Mouse (Mus musculus) stomach, postnatal 0 days (tissue): ENCODE results near the gene Fmnl1. TPM values are rescaled to one million over a fixed set of nuclear protein-coding genes. Genes with fewer than 3 reads are reported as not detected.
A peak's percentile ranks its signal among the peaks of the same experiment; 100 is the strongest.

ENCODE experiments used
- ATAC-seq: fragments of 200-750 bp; cut with Nextera tagmentation; 2 replicates; pipeline ENCODE4 v1.8.0; 2017; ENCODE audit not compliant: low FRiP score, low TSS enrichment
- DNase-seq: peaks from one replicate; pipeline ENCODE4 v3.0.0-alpha.2; 2016; ENCODE audit warnings: low spot score
- H3K27ac ChIP-seq: fragments of 300-500 bp; sonication (generic); replicated peaks from 2 replicates; pipeline ENCODE4 v1.5.1; 2014; ENCODE audit warnings: mild to moderate bottlenecking, control low read depth
- H3K27me3 ChIP-seq: fragments of 300-500 bp; sonication (generic); 2 replicates; pipeline ENCODE4 v1.6.1; 2014; ENCODE audit warnings: low read length; ENCODE audit not compliant: control insufficient read depth, insufficient read depth
- H3K36me3 ChIP-seq: fragments of 300-500 bp; sonication (generic); 2 replicates; pipeline ENCODE4 v1.6.1; 2014; ENCODE audit warnings: low read length, mixed read lengths; ENCODE audit not compliant: control insufficient read depth, insufficient read depth
- H3K4me1 ChIP-seq: fragments of 300-500 bp; sonication (generic); replicated peaks from 2 replicates; pipeline ENCODE4 v1.6.1; 2014; ENCODE audit warnings: antibody characterized with exemption; ENCODE audit not compliant: control insufficient read depth, insufficient read depth
- H3K4me2 ChIP-seq: fragments of 300-500 bp; sonication (generic); replicated peaks from 2 replicates; pipeline ENCODE4 v1.6.1; 2014; ENCODE audit warnings: low read depth, mild to moderate bottlenecking, control low read depth, moderate library complexity
- H3K4me3 ChIP-seq: fragments of 300-500 bp; sonication (generic); 2 replicates; pipeline ENCODE4 v1.5.1; 2014; ENCODE audit warnings: low read depth, low read length, control low read depth
- H3K9ac ChIP-seq: fragments of 300-500 bp; sonication (generic); 2 replicates; pipeline ENCODE4 v1.6.1; 2014; ENCODE audit warnings: mild to moderate bottlenecking, low read length, control low read depth, mixed read lengths
- H3K9me3 ChIP-seq: fragments of 300-500 bp; sonication (generic); 2 replicates; pipeline ENCODE4 v1.6.1; 2016; ENCODE audit warnings: low read length; ENCODE audit not compliant: control insufficient read depth
- CTCF ChIP-seq: IDR thresholded peaks from 2 replicates; pipeline ENCODE4 v1.5.1; 2016; ENCODE audit warnings: antibody characterized with exemption, low read depth, mild to moderate bottlenecking, moderate library complexity
- EP300 ChIP-seq: optimal IDR thresholded peaks from 2 replicates; pipeline ENCODE3; 2016; ENCODE audit warnings: antibody characterized with exemption
- WGBS: fragments of 180-500 bp; shearing (Covaris S2); extraction: QIAGEN DNeasy Blood & Tissue Kit; methylation state at CpG from one replicate; pipeline ENCODE4 v1.1.7; 2014; 5-methylcytosine and 5-hydroxymethylcytosine counted together
- polyA plus RNA-seq: library from polyadenylated mRNA; unstranded; fragments of >200 nt; fragmentation: Nextera tagmentation; extraction: Ambion mirVana; gene quantifications from 2 replicates; pipeline ENCODE4 v1.2.1, GENCODE M21; 2015

Gene Fmnl1
- polyA plus RNA-seq, 1 experiment from 2014 or later: 0.86 TPM

- DNase-seq: no peak
- no peaks in the 10 kb centered on the region for H3K9me3 ChIP-seq
- TF ChIP-seq EP300 (no peak), CTCF (no peak)
- H3K4me3 ChIP-seq: no peak overlapping the region
- no peak overlapping the region for H3K4me2 ChIP-seq
- no peak overlapping the region for H3K9ac ChIP-seq
- H3K27ac ChIP-seq: no peak overlapping the region
- H3K27me3 ChIP-seq: no peaks in the 10 kb centered on the region
- WGBS: 70% methylated on average over 9 of the region's 9 CpGs
- no peaks in the 10 kb centered on the region for H3K36me3 ChIP-seq
- no peak for ATAC-seq
- H3K4me1 ChIP-seq: no peaks in the 10 kb centered on the region
Measured at GRCm38 (mm10) chr11:103181349-103181748, 10.4 kb downstream of the Fmnl1 start.

DNA sequence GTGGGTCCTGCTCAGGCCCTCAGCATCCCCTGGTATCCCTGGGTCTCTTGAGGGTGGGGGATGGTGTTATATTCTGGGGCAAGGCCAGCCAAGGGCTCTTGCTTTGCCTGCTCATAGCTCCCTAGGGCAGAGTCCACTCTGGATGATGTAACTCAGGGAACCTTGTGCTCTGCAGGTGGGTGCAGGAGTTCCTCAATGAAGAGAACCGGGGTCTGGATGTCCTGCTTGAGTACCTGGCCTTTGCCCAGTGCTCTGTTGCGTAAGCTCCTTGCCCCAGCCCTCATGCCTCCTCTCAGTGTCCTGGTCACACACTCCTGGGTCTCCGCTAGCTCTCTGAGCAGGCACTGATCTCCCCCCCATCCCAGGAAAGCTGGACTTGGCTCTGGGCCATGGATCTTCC, 11.0 kb downstream of the Fmnl1 start:
- no peaks in the 10 kb centered on the region for H3K27me3 ChIP-seq
- no peaks in the 10 kb centered on the region for H3K4me1 ChIP-seq
- ATAC-seq (no peak), DNase-seq (no peak)
- no peak overlapping the region for H3K4me2 ChIP-seq
- TF ChIP-seq CTCF (no peak), EP300 (no peak)
- H3K9me3 ChIP-seq: no peaks in the 10 kb centered on the region
- H3K4me3 ChIP-seq: no peak overlapping the region
- no peaks in the 10 kb centered on the region for H3K36me3 ChIP-seq
- no peak overlapping the region for H3K27ac ChIP-seq
- 73% methylated on average over 3 of the region's 3 CpGs for WGBS
- no peak overlapping the region for H3K9ac ChIP-seq

DNA sequence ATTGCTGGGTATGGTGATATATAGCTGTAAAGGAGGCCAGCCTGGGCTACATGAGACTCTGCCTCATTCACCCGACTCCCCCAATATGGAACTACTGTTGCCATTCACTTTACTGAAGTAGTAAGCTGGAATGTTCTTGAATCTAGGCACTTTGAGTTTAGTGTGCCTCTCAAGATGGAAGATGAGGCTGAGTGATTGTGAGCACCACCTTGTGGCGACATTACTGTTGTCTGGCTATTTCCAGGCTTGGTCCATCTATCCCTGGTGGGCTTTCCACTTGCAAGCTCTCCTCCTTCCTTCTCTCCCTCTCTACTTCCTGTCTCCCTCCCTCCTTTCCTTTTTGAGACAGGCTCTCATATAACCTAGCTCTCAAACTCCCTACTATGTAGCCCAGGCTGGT, 14.0 kb downstream of the Fmnl1 start:
- TF ChIP-seq CTCF (peak; percentile 83), EP300 (no peak)
- DNase-seq: peak; percentile 51

GRCm38 (mm10) chr11:103192230-103192955, 21.5 kb downstream of the Fmnl1 start:
- Histone ChIP-seq H3K27me3 (peaks cover 7% of the 10 kb centered on the region; the same call in 1 of the 2 replicates), H3K4me2 (peak overlapping the region; percentile 28), H3K4me3 (peak overlapping the region; percentile 3; the same call in 1 of the 2 replicates), H3K27ac (no peak overlapping the region), H3K9ac (no peak overlapping the region), H3K36me3 (no peaks in the 10 kb centered on the region), H3K4me1 (no peaks in the 10 kb centered on the region), H3K9me3 (no peaks in the 10 kb centered on the region)
- TF ChIP-seq EP300 (no peak), CTCF (no peak)
- ATAC-seq (no peak), DNase-seq (no peak)
- 22% methylated on average over 28 of the region's 28 CpGs for WGBS

More for the DNA sequence above, 14.0 kb downstream of the Fmnl1 start:
- H3K27me3 ChIP-seq: no peaks in the 10 kb centered on the region
- H3K36me3 ChIP-seq: no peaks in the 10 kb centered on the region
- no peak overlapping the region for H3K4me3 ChIP-seq
- no peak overlapping the region for H3K4me2 ChIP-seq
- H3K4me1 ChIP-seq: no peaks in the 10 kb centered on the region
- WGBS: 43% methylated on average over 2 of the region's 2 CpGs
- H3K9me3 ChIP-seq: no peaks in the 10 kb centered on the region
- no peak overlapping the region for H3K27ac ChIP-seq
- no peak for ATAC-seq
- H3K9ac ChIP-seq: no peak overlapping the region

- H3K27me3 ChIP-seq: peaks cover 7% of the 10 kb centered on the region; the same call in 1 of the 2 replicates
- DNase-seq: peak; percentile 50
- TF ChIP-seq CTCF: peak; percentile 68
- TF ChIP-seq EP300: no peak
Measured at GRCm38 (mm10) chr11:103192956-103193824, 22.3 kb downstream of the Fmnl1 start.

GRCm38 (mm10) chr11:103193825-103194168, 22.9 kb downstream of the Fmnl1 start:
- 67% methylated on average over 9 of the region's 9 CpGs for WGBS
- no peak overlapping the region for H3K4me3 ChIP-seq
- H3K9me3 ChIP-seq: no peaks in the 10 kb centered on the region
- H3K4me2 ChIP-seq: no peak overlapping the region
- no peak for TF ChIP-seq EP300
- no peak for TF ChIP-seq CTCF
- DNase-seq (no peak), ATAC-seq (no peak)
- no peak overlapping the region for H3K27ac ChIP-seq
- H3K36me3 ChIP-seq: no peaks in the 10 kb centered on the region
- H3K9ac ChIP-seq: no peak overlapping the region
- H3K4me1 ChIP-seq: no peaks in the 10 kb centered on the region
- peaks cover 7% of the 10 kb centered on the region; the same call in 1 of the 2 replicates for H3K27me3 ChIP-seq

More at GRCm38 (mm10) chr11:103192956-103193824, 22.3 kb downstream of the Fmnl1 start:
- H3K4me3 ChIP-seq: peak overlapping the region; percentile 3; the same call in 1 of the 2 replicates
- no peaks in the 10 kb centered on the region for H3K4me1 ChIP-seq
- 0 out of 2 replicates have a peak, but pooled peaks have one; percentile 21 for ATAC-seq
- H3K36me3 ChIP-seq: no peaks in the 10 kb centered on the region
- H3K9me3 ChIP-seq: no peaks in the 10 kb centered on the region
- peak overlapping the region; percentile 28 for H3K4me2 ChIP-seq
- H3K9ac ChIP-seq: no peak overlapping the region
- no peak overlapping the region for H3K27ac ChIP-seq
- 9% methylated on average over 39 of the region's 44 CpGs for WGBS
